Comparison of ENCODE assay signal across 7 mouse cellular contexts in the genomic region with DNA sequence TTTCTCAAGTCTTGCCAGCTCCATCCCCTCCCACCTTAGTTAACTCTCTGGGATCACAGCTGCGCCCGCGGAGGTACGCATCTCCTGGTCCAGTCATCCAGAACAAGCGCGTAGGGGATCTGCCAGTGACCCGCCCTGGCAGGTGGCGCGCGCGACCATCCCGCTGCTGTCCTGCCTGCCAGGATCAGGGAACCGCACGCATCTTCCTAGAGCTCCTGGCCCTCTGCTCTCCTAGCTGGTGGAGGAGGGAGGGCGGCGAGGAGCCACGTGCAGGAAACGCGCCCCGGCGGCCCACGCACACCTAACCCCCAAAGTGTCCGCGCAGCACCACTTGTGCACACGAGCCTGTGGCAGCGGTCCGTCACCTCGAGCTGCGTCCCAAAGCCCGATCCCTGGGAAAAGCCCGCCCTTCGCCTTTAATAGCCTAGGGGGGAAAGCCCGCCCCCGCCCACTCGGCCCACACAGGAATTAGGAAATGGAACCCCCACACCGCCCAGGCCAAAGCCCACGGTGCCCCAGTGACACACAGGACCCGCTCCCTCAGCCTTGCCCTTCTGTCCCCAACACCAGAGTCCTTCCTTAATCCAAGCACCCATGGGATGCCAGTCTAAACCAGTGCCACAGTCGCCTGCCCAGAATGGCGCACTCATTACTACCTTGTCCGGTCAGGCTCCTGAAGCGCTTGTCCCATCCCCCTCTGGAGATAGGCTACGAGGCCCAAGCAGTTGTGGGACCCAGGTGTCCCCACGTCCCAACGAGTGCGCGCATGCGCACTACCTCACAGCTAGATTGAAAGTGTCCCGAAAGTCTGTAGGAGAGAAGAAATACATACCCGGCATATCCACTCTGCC. TPM values are rescaled to one million over a fixed set of nuclear protein-coding genes. Genes with fewer than 3 reads are reported as not detected.
A peak's percentile ranks its signal among the peaks of the same experiment; 100 is the strongest.
DNase-seq lines count a peak whose midpoint lies in the region; ATAC-seq and TF ChIP-seq lines count a peak whose summit lies in the region.

No protein-coding gene starts in this region.

- H3K36me3 ChIP-seq in ES-Bruce4 (ENCODE audit: control insufficient read depth, insufficient read depth, low read length, poor library complexity, severe bottlenecking) = peaks cover 17% of the 10 kb centered on the region
- H3K36me3 ChIP-seq in megakaryocyte, embryonic 14.5 days (replicated peaks; ENCODE audit: low read length) = no peaks in the 10 kb centered on the region
- no peaks in the 10 kb centered on the region for H3K36me3 ChIP-seq in stomach, embryonic 14.5 days (ENCODE audit: control insufficient read depth, insufficient read depth, low read length)

- peak overlapping the region; percentile 54 for H3K4me2 ChIP-seq in stomach, embryonic 14.5 days (replicated peaks; ENCODE audit: low read depth, low read length)

- no peak for TF ChIP-seq CTCF in ES-Bruce4 (IDR thresholded peaks at IDR 0.05; ENCODE audit: low read depth, low read length)

- TF ChIP-seq EP300 in ES-Bruce4 (IDR thresholded peaks at IDR 0.05; ENCODE audit: insufficient read depth, low read depth, low read length) = 0 out of 2 replicates have a peak, but pooled peaks have one; percentile 22

- no peaks in the 10 kb centered on the region for H3K9me3 ChIP-seq in ES-Bruce4 (replicated peaks; ENCODE audit: control insufficient read depth, insufficient read depth, low read length, poor library complexity, severe bottlenecking)
- H3K9me3 ChIP-seq in megakaryocyte, embryonic 14.5 days = no peaks in the 10 kb centered on the region
- no peaks in the 10 kb centered on the region for H3K9me3 ChIP-seq in stomach, embryonic 14.5 days (ENCODE audit: control insufficient read depth, low read depth, low read length)

- ATAC-seq in common myeloid progenitor, adult 5-6 weeks (replicated peaks; ENCODE audit: low read depth, poor library complexity, severe bottlenecking) = peak; percentile 66
- ATAC-seq in stomach, embryonic 14.5 days (ENCODE audit: insufficient number of reproducible peaks, insufficient read depth, low FRiP score, low read depth) = no peak

- H3K9ac ChIP-seq in ES-Bruce4 (ENCODE audit: low read depth, poor library complexity, severe bottlenecking) = peak overlapping the region; percentile 82
- no peak overlapping the region for H3K9ac ChIP-seq in stomach, embryonic 14.5 days (replicated peaks; ENCODE audit: low read depth, low read length)

- 21% methylated on average over 46 of the region's 50 CpGs for WGBS in stomach, embryonic 14.5 days

- intact Hi-C loops in heart, postnatal 10 days (cut with DNase I) = no loop called here

- H3K27me3 ChIP-seq in ES-Bruce4 (ENCODE audit: control insufficient read depth, insufficient read depth, low read length, poor library complexity, severe bottlenecking) = no peaks in the 10 kb centered on the region
- H3K27me3 ChIP-seq in megakaryocyte, embryonic 14.5 days (replicated peaks) = peaks cover 22% of the 10 kb centered on the region
- H3K27me3 ChIP-seq in stomach, embryonic 14.5 days (ENCODE audit: control insufficient read depth, insufficient read depth, low read length) = no peaks in the 10 kb centered on the region

- H3K4me3 ChIP-seq in ES-Bruce4 (ENCODE audit: low read depth, low read length) = peak overlapping the region; percentile 87
- H3K4me3 ChIP-seq in megakaryocyte, embryonic 14.5 days (replicated peaks) = peak overlapping the region; percentile 92
- peak overlapping the region; percentile 29 for H3K4me3 ChIP-seq in stomach, embryonic 14.5 days (ENCODE audit: low read depth, low read length)

- DNase-seq in heart, postnatal 10 days = peak; percentile 11 to 19
- DNase-seq in kidney, postnatal 25 days = peak; percentile 9 to 53
- DNase-seq in frontal cortex, postnatal 25 days (ENCODE audit: low spot score in 2 of 2) = no peak

- TF ChIP-seq POLR2A in ES-Bruce4 (IDR thresholded peaks at IDR 0.05; ENCODE audit: insufficient read depth, low read length) = peak; percentile 24

- peak overlapping the region; percentile 92 for H3K27ac ChIP-seq in ES-Bruce4 (ENCODE audit: insufficient read depth, low read length)
- H3K27ac ChIP-seq in stomach, embryonic 14.5 days (ENCODE audit: low read length) = no peak overlapping the region

- peaks cover under 1% of the 10 kb centered on the region for H3K4me1 ChIP-seq in ES-Bruce4 (ENCODE audit: control insufficient read depth, insufficient read depth, low read length)
- H3K4me1 ChIP-seq in megakaryocyte, embryonic 14.5 days = peaks cover 19% of the 10 kb centered on the region
- no peaks in the 10 kb centered on the region for H3K4me1 ChIP-seq in stomach, embryonic 14.5 days (ENCODE audit: control insufficient read depth, insufficient read depth, low read length)

RNA-seq across cellular contexts. Expression of gene Ccdc160, which starts 46.6 kb away (rescaled TPM):
- polyA plus RNA-seq in ES-Bruce4 (2011; ENCODE audit: insufficient read depth, insufficient read length, low read depth, missing spikeins) = 4.3 and 6.0 TPM in 2 replicates
- total RNA-seq in common myeloid progenitor, adult 5-6 weeks (2017) = not detected in 2 replicates
- under 1 TPM; 0.45 to 0.72 TPM for total RNA-seq in heart, postnatal 10 days (2021)
- polyA plus RNA-seq in megakaryocyte, embryonic 14.5 days (2012; ENCODE audit: insufficient read depth, low replicate concordance) = 0.49 TPM in 1 of 2 replicates, not detected in the other
- polyA plus RNA-seq in stomach, embryonic 14.5 days (2014; fragmentation: Nextera tagmentation; extraction: Ambion mirVana) = 0.70 and 1.00 TPM in 2 replicates

Comparison
In these comparisons a context has a peak if more than half of its experiments do, and no peak if none do; other contexts are left out.
1. H3K4me3 ChIP-seq: peak in every context shown above with its lines; median percentile 92 in megakaryocyte, embryonic 14.5 days; 87 in ES-Bruce4; 29 in stomach, embryonic 14.5 days.
2. DNase-seq: peak in heart, postnatal 10 days (2 of 2) and kidney, postnatal 25 days (2 of 2); none in frontal cortex, postnatal 25 days (0 of 2).